Mouse (Mus musculus) heart, postnatal 36 days (tissue): ENCODE data around the gene Adcyap1r1. TPM values are rescaled to one million over a fixed set of nuclear protein-coding genes. Genes with fewer than 3 reads are reported as not detected.
A peak's percentile ranks its signal among the peaks of the same experiment; 100 is the strongest.

ENCODE experiments used
- DNase-seq, 2 experiments: peaks; one replicate each; pipeline ENCODE4 v3.0.0; 2021 to 2022
- intact Hi-C: fragments of 180-260 bp; cut with DNase I; formaldehyde crosslinking; loops from one replicate; pipeline ENCODE4 v1.15.1; 2025
- total RNA-seq, 2 experiments: library from RNA; stranded (reverse); gene quantifications; 2 replicates each; pipeline ENCODE4 v1.2.3; 2021

Adcyap1r1 gene
- total RNA-seq, 2 experiments from 2014 or later, result 3.8 to 4.6 TPM

- intact Hi-C loops, result no loop called here
- DNase-seq, result peak; percentile 51 to 56
These were observed 35.9 kb downstream of the Adcyap1r1 start for GRCm38 (mm10) chr6:55487726-55488125.

DNA sequence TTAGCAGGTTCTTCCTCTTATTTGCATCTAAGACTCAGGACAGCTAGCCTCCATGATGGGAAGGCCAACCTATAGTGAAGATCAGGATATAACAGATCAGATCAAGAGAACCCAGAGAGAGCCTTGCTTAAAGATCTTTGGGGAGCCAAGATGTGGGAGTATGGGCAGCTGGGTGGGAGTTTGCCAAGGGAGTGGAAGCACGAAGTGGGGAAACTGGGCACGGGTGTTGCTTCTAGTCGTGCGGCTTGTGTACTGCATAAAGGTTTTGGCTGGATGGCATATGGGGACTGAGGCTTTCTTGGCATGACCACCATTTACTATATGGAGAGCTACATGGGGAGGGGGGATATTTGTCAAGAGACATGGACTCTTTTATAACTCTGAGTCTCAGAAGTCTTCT is 44.4 kb downstream of the Adcyap1r1 start:
- intact Hi-C loops, result no loop called here
- DNase-seq, result no peak

DNA sequence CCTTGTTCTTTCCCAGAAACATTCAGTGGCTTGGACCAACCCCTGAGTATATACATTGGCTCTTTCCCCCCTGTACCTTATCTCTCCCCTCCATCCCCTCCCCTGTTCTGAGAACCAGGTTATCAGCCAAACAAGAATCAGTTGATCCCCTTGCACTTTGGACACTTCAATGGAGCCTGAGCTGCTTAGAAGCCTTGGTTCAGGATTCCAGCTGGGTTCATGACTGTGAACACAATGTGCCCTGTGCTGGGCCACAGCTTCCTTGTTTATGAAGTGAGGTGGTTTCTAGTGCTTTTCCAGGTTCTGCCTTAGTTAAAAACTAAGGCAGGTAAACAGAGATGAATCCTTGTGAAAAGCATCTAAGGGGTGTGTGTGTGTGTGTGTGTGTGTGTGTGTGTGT is 47.0 kb downstream of the Adcyap1r1 start:
- no peak for DNase-seq
- intact Hi-C loops, result no loop called here

GRCm38 (mm10) chr6:55501061-55501460 is 49.3 kb downstream of the Adcyap1r1 start:
- intact Hi-C loops, result no loop called here
- no peak for DNase-seq

DNA sequence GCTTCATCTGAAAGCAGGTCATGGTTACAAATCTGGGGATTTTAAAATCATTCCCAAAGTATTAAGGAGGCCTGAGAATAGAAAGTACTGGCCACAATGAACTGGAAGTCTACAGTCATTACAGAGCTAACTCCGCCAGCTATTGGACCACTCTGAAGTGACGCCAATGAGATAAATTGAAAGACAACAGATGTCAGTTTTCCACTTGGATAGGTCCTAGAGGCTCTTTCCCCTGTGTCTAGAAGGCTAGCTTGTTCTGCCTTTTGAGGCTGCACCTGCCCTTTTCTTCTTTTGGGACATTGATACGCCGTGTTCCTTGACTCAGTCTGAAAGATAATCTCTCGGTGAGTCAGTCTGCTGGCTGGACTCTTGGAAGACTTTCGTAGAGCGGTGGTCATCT is 50.5 kb downstream of the Adcyap1r1 start:
- no peak for DNase-seq
- intact Hi-C loops, result no loop called here

GRCm38 (mm10) chr6:55504797-55505488 is 53.2 kb downstream of the Adcyap1r1 start:
- intact Hi-C loops, result loop anchor here (1.0 kb wide), 2 partner anchors 45 to 113 kb away; no protein-coding TSS in a partner anchor
- DNase-seq, result peak; percentile 49

- DNase-seq, result no peak
- intact Hi-C loops, result no loop called here
These were observed 54.7 kb downstream of the Adcyap1r1 start for GRCm38 (mm10) chr6:55506519-55506918.

DNA sequence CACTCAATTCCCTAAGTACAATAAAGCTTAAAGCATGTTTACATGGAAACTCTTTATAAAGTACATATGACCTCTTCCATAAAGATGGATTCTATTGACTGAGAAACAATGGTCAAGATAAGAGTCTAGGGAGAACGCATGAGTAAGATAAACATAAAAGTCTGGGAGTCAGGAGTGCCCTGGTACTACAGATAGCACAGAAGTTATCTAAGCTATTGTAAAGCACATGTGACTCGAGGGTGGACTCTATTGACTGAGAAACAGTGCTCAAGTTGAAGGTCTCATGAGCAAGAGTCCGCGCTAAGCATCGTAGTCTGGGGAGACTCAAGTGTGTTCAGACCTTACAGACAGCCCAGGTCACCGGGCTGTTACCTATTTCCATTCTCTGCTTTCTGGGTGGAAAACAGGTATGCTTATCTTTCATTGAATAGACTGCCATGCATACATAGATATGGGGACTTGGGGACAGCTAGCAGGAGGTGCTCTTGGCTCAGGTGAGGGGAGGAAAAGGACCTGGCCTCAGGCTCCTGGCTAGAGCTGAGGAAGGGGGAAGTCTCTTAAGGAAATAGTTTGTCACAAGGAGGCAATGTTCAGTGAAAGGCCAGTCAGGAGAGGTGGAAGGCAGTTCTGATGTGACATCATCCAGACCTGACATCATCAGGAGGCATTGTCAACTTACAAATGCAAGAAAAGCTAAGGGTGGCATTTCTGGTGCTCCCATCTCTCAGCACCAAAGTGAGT is 57.5 kb downstream of the Adcyap1r1 start:
- intact Hi-C loops, result no loop called here
- no peak for DNase-seq

- DNase-seq, result peak; percentile 85 to 87
- intact Hi-C loops, result loop anchor here (1.0 to 2.0 kb wide), 2 partner anchors 119 to 277 kb away; no protein-coding TSS in a partner anchor
These were observed 59.7 kb downstream of the Adcyap1r1 start for GRCm38 (mm10) chr6:55511212-55512065.

- intact Hi-C loops, result no loop called here
- DNase-seq, result no peak
These were observed 60.4 kb downstream of the Adcyap1r1 start for GRCm38 (mm10) chr6:55512066-55512703.

DNA sequence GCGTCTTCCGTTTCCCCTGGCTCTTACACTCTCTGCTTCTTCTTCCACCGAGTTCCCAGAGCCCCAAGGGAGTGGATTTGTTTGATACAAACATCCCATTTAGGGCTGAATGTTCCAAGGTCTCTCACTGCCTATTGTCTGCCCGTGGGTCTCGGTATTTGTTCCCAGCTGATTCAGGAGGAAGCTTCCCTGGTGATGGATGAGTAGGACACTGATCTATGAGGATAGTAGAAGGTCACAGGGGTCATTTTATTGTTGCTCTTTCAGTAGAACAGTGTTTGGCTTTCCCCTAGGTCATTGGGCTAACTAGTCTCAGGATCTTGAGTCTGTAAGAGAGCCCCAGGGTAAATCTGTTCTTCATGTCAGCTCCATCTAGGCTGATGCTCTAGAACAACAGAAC is 61.7 kb downstream of the Adcyap1r1 start:
- no peak for DNase-seq
- intact Hi-C loops, result no loop called here

DNA sequence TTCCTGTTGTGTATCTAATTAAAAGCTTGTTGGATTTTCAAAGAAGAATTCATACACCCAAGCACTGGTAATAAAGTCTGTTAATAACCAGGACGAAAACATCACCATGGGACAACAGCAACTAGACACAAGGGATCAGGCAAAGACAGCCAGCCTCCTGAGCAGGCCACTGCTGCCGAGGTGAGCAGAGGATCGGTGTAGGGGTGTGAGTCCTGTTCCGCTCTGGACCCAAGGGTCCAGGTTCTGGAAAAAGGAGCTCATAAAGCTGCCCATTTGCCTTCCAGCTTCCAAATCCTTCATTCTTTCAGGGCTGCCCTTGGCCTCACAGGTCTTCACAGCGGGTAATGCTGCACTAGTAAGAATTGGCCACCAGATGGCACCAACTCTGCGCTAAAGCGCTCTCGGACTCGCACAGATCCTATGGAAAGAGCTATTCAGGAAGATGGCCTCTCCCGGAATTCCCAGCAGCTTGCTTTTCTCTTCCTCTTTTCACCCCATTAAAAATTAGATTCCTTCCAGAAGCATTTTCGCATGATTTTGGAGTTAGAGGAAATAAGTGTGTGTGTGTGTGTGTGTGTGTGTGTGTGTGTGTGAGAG is 67.9 kb downstream of the Adcyap1r1 start:
- intact Hi-C loops, result loop anchor here (1.0 to 5.0 kb wide), 3 partner anchors 293 to 528 kb away; no protein-coding TSS in a partner anchor

DNA sequence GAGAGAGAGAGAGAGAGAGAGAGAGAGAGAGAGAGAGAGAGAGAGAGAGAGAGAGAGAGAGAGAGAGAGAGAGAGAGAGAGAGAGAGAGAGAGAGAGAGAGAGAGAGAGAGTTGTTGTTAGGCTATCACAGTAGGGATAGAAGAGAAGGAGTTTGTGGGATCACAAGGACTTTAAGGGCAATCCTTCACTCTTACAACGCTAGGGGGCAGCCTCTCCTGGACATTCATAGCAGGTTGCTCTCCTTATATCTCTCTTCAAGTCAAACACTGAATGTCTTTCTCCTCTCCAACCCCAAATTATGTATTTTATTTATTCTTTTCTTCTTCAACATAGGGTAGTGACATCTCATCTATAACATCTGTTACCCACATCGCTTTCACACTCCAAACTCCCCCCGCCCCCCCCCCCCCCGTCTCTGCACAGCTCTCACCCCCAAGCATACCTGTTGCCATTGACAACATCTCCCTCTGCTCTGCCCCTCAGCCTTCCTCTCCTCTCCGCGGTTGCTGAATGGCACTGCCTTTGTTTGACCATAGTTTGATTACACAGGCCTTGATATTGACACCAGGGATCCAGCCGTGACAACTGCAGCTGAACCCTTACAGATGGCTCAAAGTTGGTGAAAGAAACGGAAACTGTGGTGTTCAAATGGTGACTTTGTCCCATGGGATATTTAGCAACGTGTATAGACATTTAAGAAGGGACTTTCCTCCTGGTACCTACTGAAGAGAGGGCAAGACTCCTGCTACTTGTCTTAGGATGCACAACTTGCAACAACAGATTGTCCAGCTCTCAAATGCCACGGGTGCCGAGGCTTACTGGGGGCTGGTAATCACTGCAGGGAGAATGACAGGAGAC is 68.7 kb downstream of the Adcyap1r1 start:
- peak; percentile 28 to 43 for DNase-seq
- intact Hi-C loops, result loop anchor here (5.0 kb wide), 1 partner anchor 527 kb away; no protein-coding TSS in a partner anchor

More for the DNA sequence above, 67.9 kb downstream of the Adcyap1r1 start:
- peak; percentile 77 to 80 for DNase-seq

GRCm38 (mm10) chr6:55536469-55536868 is 84.7 kb downstream of the Adcyap1r1 start:
- DNase-seq, result no peak
- intact Hi-C loops, result no loop called here

GRCm38 (mm10) chr6:55539196-55539595 is 87.4 kb downstream of the Adcyap1r1 start:
- intact Hi-C loops, result no loop called here
- no peak for DNase-seq

DNA sequence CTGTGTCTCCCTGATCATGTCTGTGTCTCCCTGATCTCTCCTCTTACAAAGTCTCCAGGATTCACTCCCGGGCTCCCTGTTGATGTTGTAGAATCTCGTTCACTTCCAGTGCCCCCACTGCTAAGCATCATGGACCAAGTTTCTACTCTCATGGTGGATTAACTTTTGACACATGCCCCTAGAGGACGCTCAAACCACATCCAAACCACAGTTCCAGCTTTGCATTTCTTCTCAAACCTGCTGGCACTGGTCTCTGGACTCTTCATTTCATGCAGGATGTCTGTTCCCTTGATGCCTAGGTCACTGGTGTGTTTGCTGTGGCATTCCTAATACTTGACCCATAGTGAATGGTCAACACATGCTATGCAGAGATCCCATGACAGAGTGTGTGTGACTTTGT is 90.6 kb downstream of the Adcyap1r1 start:
- DNase-seq, result no peak

GRCm38 (mm10) chr6:55543345-55543744 is 91.6 kb downstream of the Adcyap1r1 start:
- intact Hi-C loops, result no loop called here
- DNase-seq, result no peak

More for the DNA sequence above, 90.6 kb downstream of the Adcyap1r1 start:
- intact Hi-C loops, result no loop called here

DNA sequence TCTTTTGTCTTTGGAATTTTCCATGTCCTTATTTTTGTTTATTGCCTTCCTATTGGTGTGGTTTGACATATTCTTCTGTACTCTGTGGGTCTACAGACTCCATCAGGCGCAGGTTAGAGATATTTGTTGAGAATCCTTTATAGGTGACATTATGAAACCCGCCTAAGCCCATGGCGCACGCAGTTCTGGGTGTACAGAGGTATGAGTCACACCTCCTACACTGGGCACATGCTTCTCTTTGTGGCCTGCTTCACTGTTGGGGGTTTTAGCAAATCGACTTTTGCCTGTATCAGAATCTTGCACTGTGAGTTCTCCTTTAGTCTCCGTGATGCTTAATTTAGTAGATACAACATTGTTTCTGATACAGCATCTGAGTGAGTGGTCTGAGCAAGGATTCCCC is 97.4 kb downstream of the Adcyap1r1 start:
- intact Hi-C loops, result loop anchor here (5.0 kb wide), 1 partner anchor 263 kb away; no protein-coding TSS in a partner anchor
- DNase-seq, result no peak

DNA sequence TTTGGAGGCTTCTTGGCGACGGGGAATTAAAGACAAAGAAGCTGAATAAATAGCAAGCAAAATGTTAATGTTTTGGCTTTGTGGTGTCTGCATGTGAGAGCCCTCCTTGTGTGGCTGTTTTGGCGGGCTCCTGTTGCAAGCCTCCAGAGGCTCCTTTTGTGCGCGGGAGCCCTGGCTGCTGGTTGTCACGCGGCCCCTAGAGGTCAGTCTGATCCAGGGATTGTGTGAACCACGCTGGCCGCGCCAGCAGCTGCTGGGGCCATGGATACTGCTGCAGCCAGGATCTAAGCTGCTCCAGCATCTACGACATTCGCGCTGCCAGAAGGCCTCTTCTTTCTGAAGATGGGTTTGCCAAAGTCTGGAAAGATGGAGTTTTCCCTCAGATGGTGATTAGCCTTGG is 99.1 kb downstream of the Adcyap1r1 start:
- DNase-seq, result peak; percentile 13 to 33
- intact Hi-C loops, result no loop called here
